Mouse (Mus musculus): ENCODE measurements around the gene Utp14b. TPM values are rescaled to one million over a fixed set of nuclear protein-coding genes. Genes with fewer than 3 reads are reported as not detected.

Utp14b gene
- polyA plus RNA-seq, 1 experiment: 0.02 TPM

- H3K27me3 ChIP-seq (ENCODE audit: control insufficient read depth): no peaks in the 10 kb centered on the region
- H3K4me1 ChIP-seq (ENCODE audit: control insufficient read depth): no peaks in the 10 kb centered on the region
- no peak overlapping the region for H3K4me3 ChIP-seq (replicated peaks)
- no peaks in the 10 kb centered on the region for H3K36me3 ChIP-seq (ENCODE audit: control insufficient read depth)
- TF ChIP-seq TAL1 (IDR thresholded peaks at IDR 0.05; ENCODE audit: low read length): no peak
- no peak for TF ChIP-seq GATA1 (IDR thresholded peaks at IDR 0.05; ENCODE audit: low read length)
- no peaks in the 10 kb centered on the region for H3K9me3 ChIP-seq (ENCODE audit: control insufficient read depth, low read length)
These were observed 10.4 kb upstream of the Utp14b start for GRCm38 (mm10) chr1:78647317-78647885.

GRCm38 (mm10) chr1:78649269-78650061 lies 8.4 kb upstream of the Utp14b start:
- H3K4me3 ChIP-seq (replicated peaks): no peak overlapping the region
- no peaks in the 10 kb centered on the region for H3K36me3 ChIP-seq (ENCODE audit: control insufficient read depth)
- H3K4me1 ChIP-seq (ENCODE audit: control insufficient read depth): no peaks in the 10 kb centered on the region
- H3K27me3 ChIP-seq (ENCODE audit: control insufficient read depth): no peaks in the 10 kb centered on the region
- TF ChIP-seq TAL1 (IDR thresholded peaks at IDR 0.05; ENCODE audit: low read length): no peak
- TF ChIP-seq GATA1 (IDR thresholded peaks at IDR 0.05; ENCODE audit: low read length): no peak
- H3K9me3 ChIP-seq (ENCODE audit: control insufficient read depth, low read length): no peaks in the 10 kb centered on the region

- Histone ChIP-seq H3K4me1 (ENCODE audit: control insufficient read depth) (peaks cover 38% of the 10 kb centered on the region), H3K9me3 (ENCODE audit: control insufficient read depth, low read length) (no peaks in the 10 kb centered on the region), H3K36me3 (ENCODE audit: control insufficient read depth) (no peaks in the 10 kb centered on the region), H3K27me3 (ENCODE audit: control insufficient read depth) (no peaks in the 10 kb centered on the region), H3K4me3 (replicated peaks) (no peak overlapping the region)
- TF ChIP-seq GATA1 (IDR thresholded peaks at IDR 0.05; ENCODE audit: low read length): no peak
- TF ChIP-seq TAL1 (IDR thresholded peaks at IDR 0.05; ENCODE audit: low read length): no peak
These were observed 1.4 kb upstream of the Utp14b start for GRCm38 (mm10) chr1:78656472-78656871.

- Histone ChIP-seq H3K27me3 (ENCODE audit: control insufficient read depth) (no peaks in the 10 kb centered on the region), H3K4me1 (ENCODE audit: control insufficient read depth) (peaks cover 38% of the 10 kb centered on the region), H3K4me3 (replicated peaks) (peak overlapping the region; percentile 92), H3K36me3 (ENCODE audit: control insufficient read depth) (no peaks in the 10 kb centered on the region), H3K9me3 (ENCODE audit: control insufficient read depth, low read length) (no peaks in the 10 kb centered on the region)
- TF ChIP-seq GATA1 (IDR thresholded peaks at IDR 0.05; ENCODE audit: low read length): no peak
- no peak for TF ChIP-seq TAL1 (IDR thresholded peaks at IDR 0.05; ENCODE audit: low read length)
These were observed 713 bp upstream of the Utp14b start for GRCm38 (mm10) chr1:78657021-78657629.

GRCm38 (mm10) chr1:78658441-78659269 lies 817 bp downstream of the Utp14b start:
- Histone ChIP-seq H3K27me3 (ENCODE audit: control insufficient read depth) (no peaks in the 10 kb centered on the region), H3K4me1 (ENCODE audit: control insufficient read depth) (peaks cover 38% of the 10 kb centered on the region), H3K36me3 (ENCODE audit: control insufficient read depth) (no peaks in the 10 kb centered on the region), H3K9me3 (ENCODE audit: control insufficient read depth, low read length) (no peaks in the 10 kb centered on the region), H3K4me3 (replicated peaks) (peak overlapping the region; percentile 92)
- no peak for TF ChIP-seq TAL1 (IDR thresholded peaks at IDR 0.05; ENCODE audit: low read length)
- TF ChIP-seq GATA1 (IDR thresholded peaks at IDR 0.05; ENCODE audit: low read length): no peak

- TF ChIP-seq GATA1 (IDR thresholded peaks at IDR 0.05; ENCODE audit: low read length): no peak
- no peak for TF ChIP-seq TAL1 (IDR thresholded peaks at IDR 0.05; ENCODE audit: low read length)
- Histone ChIP-seq H3K4me3 (replicated peaks) (peak overlapping the region; percentile 92), H3K9me3 (ENCODE audit: control insufficient read depth, low read length) (no peaks in the 10 kb centered on the region), H3K36me3 (ENCODE audit: control insufficient read depth) (peaks cover 5% of the 10 kb centered on the region), H3K27me3 (ENCODE audit: control insufficient read depth) (no peaks in the 10 kb centered on the region), H3K4me1 (ENCODE audit: control insufficient read depth) (peaks cover 38% of the 10 kb centered on the region)
These were observed 1.5 kb downstream of the Utp14b start for GRCm38 (mm10) chr1:78659270-78659823.

GRCm38 (mm10) chr1:78664326-78664725 lies 6.5 kb downstream of the Utp14b start:
- no peak overlapping the region for H3K4me3 ChIP-seq (replicated peaks)
- TF ChIP-seq GATA1 (IDR thresholded peaks at IDR 0.05; ENCODE audit: low read length) (no peak), TAL1 (IDR thresholded peaks at IDR 0.05; ENCODE audit: low read length) (no peak)
- no peaks in the 10 kb centered on the region for H3K27me3 ChIP-seq (ENCODE audit: control insufficient read depth)
- peaks cover 11% of the 10 kb centered on the region for H3K4me1 ChIP-seq (ENCODE audit: control insufficient read depth)
- H3K9me3 ChIP-seq (ENCODE audit: control insufficient read depth, low read length): no peaks in the 10 kb centered on the region
- H3K36me3 ChIP-seq (ENCODE audit: control insufficient read depth): peaks cover 42% of the 10 kb centered on the region

- Histone ChIP-seq H3K9me3 (ENCODE audit: control insufficient read depth, low read length) (no peaks in the 10 kb centered on the region), H3K27me3 (ENCODE audit: control insufficient read depth) (no peaks in the 10 kb centered on the region), H3K36me3 (ENCODE audit: control insufficient read depth) (peaks cover 42% of the 10 kb centered on the region), H3K4me3 (replicated peaks) (no peak overlapping the region), H3K4me1 (ENCODE audit: control insufficient read depth) (peaks cover 3% of the 10 kb centered on the region; the same call in 1 of the 2 replicates)
- TF ChIP-seq TAL1 (IDR thresholded peaks at IDR 0.05; ENCODE audit: low read length) (no peak), GATA1 (IDR thresholded peaks at IDR 0.05; ENCODE audit: low read length) (no peak)
These were observed 8.2 kb downstream of the Utp14b start for GRCm38 (mm10) chr1:78665954-78666499.

All from erythroblast, embryonic 14.5 days (primary cell).